Mouse (Mus musculus): ENCODE data around the gene Arhgef12.

GRCm38 (mm10) chr9:43109125-43109524, 2.1 kb upstream of the Arhgef12 start:
- TF ChIP-seq CTCF (IDR thresholded peaks at IDR 0.05; ENCODE audit: insufficient read depth, low read depth, low read length) (no peak), POLR2A (IDR thresholded peaks at IDR 0.05; ENCODE audit: insufficient read depth, low read depth, low read length) (no peak)
